Mouse (Mus musculus) kidney, postnatal 0 days (tissue): Measurements from ENCODE around the gene Gja3. TPM values are rescaled to one million over a fixed set of nuclear protein-coding genes. Genes with fewer than 3 reads are reported as not detected.

Source experiments
- ATAC-seq: fragments of 200-750 bp; cut with Nextera tagmentation; replicated peaks from 2 replicates; pipeline ENCODE4 v1.8.0; 2017; ENCODE audit warnings: low read depth, moderate number of reproducible peaks, moderate TSS enrichment, moderate library complexity; ENCODE audit not compliant: low FRiP score
- DNase-seq: peaks from one replicate; pipeline ENCODE4 v3.0.0-alpha.2; 2016; ENCODE audit warnings: low spot score
- H3K27ac ChIP-seq: fragments of 300-500 bp; sonication (generic); 2 replicates; pipeline ENCODE4 v1.5.1; 2014; ENCODE audit warnings: mild to moderate bottlenecking
- H3K27me3 ChIP-seq: fragments of 300-500 bp; sonication (generic); 2 replicates; pipeline ENCODE4 v1.6.1; 2014; ENCODE audit warnings: low read length, mixed read lengths; ENCODE audit not compliant: insufficient read depth
- H3K36me3 ChIP-seq: fragments of 300-500 bp; sonication (generic); 2 replicates; pipeline ENCODE4 v1.6.1; 2014; ENCODE audit warnings: low read length, mixed read lengths; ENCODE audit not compliant: insufficient read depth
- H3K4me1 ChIP-seq: fragments of 300-500 bp; sonication (generic); replicated peaks from 2 replicates; pipeline ENCODE4 v1.6.1; 2014; ENCODE audit warnings: antibody characterized with exemption, low read length, mixed read lengths; ENCODE audit not compliant: insufficient read depth
- H3K4me2 ChIP-seq: fragments of 300-500 bp; sonication (generic); 2 replicates; pipeline ENCODE4 v1.6.1; 2014; ENCODE audit warnings: mild to moderate bottlenecking, low read length, moderate library complexity, mixed read lengths
- H3K4me3 ChIP-seq: fragments of 300-500 bp; sonication (generic); replicated peaks from 2 replicates; pipeline ENCODE4 v1.5.1; 2014; ENCODE audit warnings: low read depth, low read length
- H3K9ac ChIP-seq: fragments of 300-500 bp; sonication (generic); 2 replicates; pipeline ENCODE4 v1.6.1; 2014; ENCODE audit warnings: low read depth, low read length
- H3K9me3 ChIP-seq: fragments of 300-500 bp; sonication (generic); replicated peaks from 2 replicates; pipeline ENCODE4 v1.6.1; 2016; ENCODE audit warnings: low read length, inconsistent platforms, mixed read lengths
- CTCF ChIP-seq: IDR thresholded peaks from 2 replicates; pipeline ENCODE4 v1.5.1; 2016; ENCODE audit warnings: antibody characterized with exemption, low read depth, mild to moderate bottlenecking, moderate library complexity
- WGBS: fragments of 180-500 bp; shearing (Covaris S2); extraction: QIAGEN DNeasy Blood & Tissue Kit; methylation state at CpG from one replicate; pipeline ENCODE4 v1.1.7; 2014; 5-methylcytosine and 5-hydroxymethylcytosine counted together
- polyA plus RNA-seq: library from polyadenylated mRNA; unstranded; fragments of >200 nt; fragmentation: Nextera tagmentation; extraction: Ambion mirVana; gene quantifications from 2 replicates; pipeline ENCODE4 v1.2.1, GENCODE M21; 2015

Gene Gja3
- 9.8 and 10.3 TPM in 2 replicates for polyA plus RNA-seq

DNA sequence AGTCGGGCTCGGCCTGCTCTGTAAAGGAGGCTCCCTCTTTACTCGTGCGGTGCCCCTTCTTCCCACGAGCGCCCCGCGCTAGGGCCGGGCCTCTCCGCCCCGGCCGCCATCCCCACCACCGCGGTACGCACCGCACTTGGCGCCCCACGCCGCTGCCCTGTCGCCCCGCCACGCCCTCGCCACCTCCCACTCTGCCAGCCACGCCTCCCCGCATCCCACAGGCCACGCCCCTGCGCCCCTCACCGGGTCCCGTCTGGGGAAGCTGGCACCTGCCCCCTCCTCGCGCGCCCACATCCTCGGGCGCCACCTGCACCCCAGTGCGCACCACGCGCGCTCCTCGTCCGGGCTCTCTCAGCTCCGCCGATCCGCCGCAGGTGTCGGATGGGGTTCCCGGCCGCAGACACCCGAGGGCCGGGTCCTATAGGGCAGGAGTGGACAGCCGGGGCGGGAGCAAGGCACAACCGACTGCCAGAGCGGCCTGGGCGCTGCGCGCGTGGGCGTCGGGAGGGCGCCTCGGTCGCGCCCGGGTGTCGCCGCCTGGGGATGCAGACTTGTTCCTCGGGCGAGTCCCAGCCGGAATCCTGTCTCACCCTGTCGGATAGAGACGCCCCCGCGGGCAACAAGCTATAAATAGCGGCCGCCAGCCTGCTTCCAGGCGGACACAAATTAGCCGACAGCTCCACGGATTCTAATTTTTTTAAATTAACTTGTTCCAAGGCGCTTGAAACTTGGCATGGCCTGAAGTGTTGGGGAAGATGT is at the start of gene Gja3:
Gja3 (minus strand) TSS at position 538 of the 759 bp plus-strand sequence.
- 0 out of 2 replicates have a peak within 1 kb of the TSS, but pooled peaks have one; percentile 6 for H3K27ac ChIP-seq
- H3K9me3 ChIP-seq: no peaks in the 10 kb centered on the region
- under 1% methylated on average over 79 of the region's 79 CpGs for WGBS
- peak; percentile 66 for ATAC-seq
- H3K36me3 ChIP-seq: no peaks in the 10 kb centered on the region
- no peak for DNase-seq
- peak within 1 kb of the TSS; percentile 92 for H3K4me2 ChIP-seq
- H3K4me3 ChIP-seq: peak within 1 kb of the TSS; percentile 51
- peak within 1 kb of the TSS; percentile 42; the same call in 1 of the 2 replicates for H3K9ac ChIP-seq
- no peak for TF ChIP-seq CTCF
- peaks cover 29% of the 10 kb centered on the region for H3K27me3 ChIP-seq
- H3K4me1 ChIP-seq: peaks cover 5% of the 10 kb centered on the region

DNA sequence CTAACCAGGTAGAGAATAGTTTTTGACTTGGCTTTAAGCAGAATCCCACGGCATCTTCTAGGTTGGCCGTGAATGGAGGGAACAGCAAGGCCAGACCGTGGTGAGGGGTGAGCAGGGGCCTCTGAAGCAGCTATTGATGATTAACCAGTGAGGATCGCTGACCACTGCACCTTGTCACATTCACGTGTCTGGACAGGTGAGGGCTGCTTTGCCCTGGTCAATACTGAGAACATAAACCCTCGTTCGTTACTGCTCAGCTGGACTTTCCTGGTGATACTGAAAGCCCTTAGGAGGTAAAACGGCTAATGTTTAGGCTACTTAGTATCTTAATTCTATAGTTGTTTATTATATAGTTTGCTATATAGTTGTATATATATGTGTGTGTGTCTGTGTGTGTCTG is 49.2 kb upstream of the Gja3 start:
- ATAC-seq (peak; percentile 43; the same call in 1 of the 2 replicates), DNase-seq (no peak)
- Histone ChIP-seq H3K4me1 (no peaks in the 10 kb centered on the region), H3K4me3 (no peak overlapping the region), H3K27me3 (peaks cover 22% of the 10 kb centered on the region), H3K9ac (no peak overlapping the region), H3K4me2 (no peak overlapping the region), H3K36me3 (no peaks in the 10 kb centered on the region), H3K27ac (no peak overlapping the region), H3K9me3 (no peaks in the 10 kb centered on the region)
- WGBS: 55% methylated on average over 8 of the region's 8 CpGs
- no peak for TF ChIP-seq CTCF

DNA sequence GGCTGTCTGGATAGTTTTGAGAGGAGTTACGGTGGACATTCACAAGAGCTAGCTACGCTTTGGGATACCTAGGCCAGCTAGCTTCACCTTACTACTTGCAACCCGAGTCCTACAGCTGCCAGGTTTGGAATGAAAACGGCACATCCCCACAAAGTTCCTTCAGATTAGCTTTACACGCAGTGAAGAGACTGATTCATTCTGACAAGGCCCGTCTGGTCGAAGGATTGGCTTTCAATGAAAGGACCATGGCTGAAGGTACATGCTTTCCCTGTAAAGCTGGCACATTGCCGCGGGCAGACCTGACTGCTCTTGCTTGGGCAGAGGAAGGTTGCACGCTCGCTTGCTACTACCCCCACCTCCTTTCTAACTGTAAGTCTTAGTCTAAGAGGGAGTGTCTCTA is 47.8 kb upstream of the Gja3 start:
- Histone ChIP-seq H3K4me3 (no peak overlapping the region), H3K4me2 (no peak overlapping the region), H3K27ac (no peak overlapping the region), H3K9ac (no peak overlapping the region), H3K36me3 (no peaks in the 10 kb centered on the region), H3K27me3 (peaks cover 22% of the 10 kb centered on the region), H3K4me1 (no peaks in the 10 kb centered on the region), H3K9me3 (no peaks in the 10 kb centered on the region)
- 38% methylated on average over 11 of the region's 11 CpGs for WGBS
- ATAC-seq: no peak
- TF ChIP-seq CTCF: no peak
- no peak for DNase-seq

DNA sequence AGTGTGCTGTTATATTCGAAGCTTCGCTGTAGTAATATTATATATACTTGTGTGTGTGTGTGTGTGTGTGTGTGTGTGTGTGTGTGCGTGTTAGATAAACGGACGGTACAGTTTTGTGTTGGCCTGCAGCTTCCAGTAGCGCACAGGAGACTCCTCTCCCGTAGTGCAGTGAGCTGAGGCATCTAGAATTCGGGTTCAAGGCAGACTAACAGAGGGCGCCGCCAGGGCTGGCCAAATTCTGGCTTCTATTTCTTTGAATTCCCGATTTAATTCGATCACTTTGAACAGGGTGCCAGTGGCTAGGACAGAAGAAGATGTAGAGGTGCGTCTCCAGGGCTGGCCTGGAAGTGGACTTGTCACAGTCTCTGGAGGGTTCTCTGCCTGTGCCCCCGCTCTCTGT is 47.2 kb upstream of the Gja3 start:
- TF ChIP-seq CTCF: no peak
- no peak for ATAC-seq
- H3K4me3 ChIP-seq: peak overlapping the region; percentile 65; the same call in 1 of the 2 replicates
- H3K9me3 ChIP-seq: no peaks in the 10 kb centered on the region
- H3K27ac ChIP-seq: no peak overlapping the region
- no peak for DNase-seq
- no peaks in the 10 kb centered on the region for H3K4me1 ChIP-seq
- no peak overlapping the region for H3K9ac ChIP-seq
- H3K27me3 ChIP-seq: peaks cover 22% of the 10 kb centered on the region
- H3K4me2 ChIP-seq: peak overlapping the region; percentile 100
- 12% methylated on average over 14 of the region's 14 CpGs for whole genome bisulfite sequencing
- no peaks in the 10 kb centered on the region for H3K36me3 ChIP-seq

DNA sequence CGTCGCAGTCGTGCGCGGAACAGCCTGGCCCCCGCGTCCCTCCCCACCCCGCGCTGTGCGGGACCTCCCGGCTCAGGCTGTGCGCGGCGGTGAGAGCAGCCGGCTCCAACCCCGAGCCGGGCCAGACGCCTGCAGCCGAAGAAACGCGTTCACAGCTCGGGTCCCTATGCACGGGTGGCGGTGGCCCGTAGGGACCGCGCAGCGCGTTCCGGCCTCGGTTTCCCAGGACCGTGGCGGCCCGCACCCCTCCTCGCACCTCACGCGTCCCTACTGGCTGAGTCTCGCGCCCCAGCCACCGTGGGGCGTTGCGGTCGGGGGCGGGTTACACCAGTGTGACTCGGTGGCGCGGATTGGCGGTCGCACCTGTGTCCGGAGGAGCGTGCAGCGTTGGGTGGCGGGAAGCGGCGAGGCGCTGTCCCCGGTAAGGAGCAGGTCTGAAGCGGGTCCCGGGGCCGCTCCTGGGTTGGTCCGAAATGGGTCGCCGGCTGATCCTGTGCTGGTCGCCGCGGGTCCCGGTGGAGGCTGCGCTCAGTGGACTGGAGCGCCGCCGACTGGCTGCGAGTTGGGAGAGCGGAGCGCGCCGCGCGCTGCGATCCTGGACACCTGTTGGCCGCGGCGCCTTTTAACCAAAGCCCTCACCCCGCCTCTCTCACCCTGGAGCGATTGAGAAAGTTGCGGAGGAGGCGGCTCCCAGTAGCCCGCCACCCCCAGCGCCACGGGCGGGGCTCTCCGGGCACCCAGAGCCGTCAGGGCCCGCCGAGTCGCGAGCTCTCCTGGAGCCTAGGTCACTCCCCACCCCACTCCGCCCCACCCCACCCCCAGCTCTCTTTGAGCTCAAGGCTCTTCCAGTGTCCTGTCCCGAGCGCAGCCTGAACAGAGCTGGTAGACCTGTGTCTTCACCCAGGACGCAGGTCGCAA is 46.5 kb upstream of the Gja3 start, which contains the start of gene Gjb2:
Gjb2 (minus strand) TSS at position 597 of the 918 bp plus-strand sequence.
- under 1% methylated on average over 101 of the region's 101 CpGs for WGBS
- peak; percentile 41 for DNase-seq
- ATAC-seq: peak; percentile 82

DNA sequence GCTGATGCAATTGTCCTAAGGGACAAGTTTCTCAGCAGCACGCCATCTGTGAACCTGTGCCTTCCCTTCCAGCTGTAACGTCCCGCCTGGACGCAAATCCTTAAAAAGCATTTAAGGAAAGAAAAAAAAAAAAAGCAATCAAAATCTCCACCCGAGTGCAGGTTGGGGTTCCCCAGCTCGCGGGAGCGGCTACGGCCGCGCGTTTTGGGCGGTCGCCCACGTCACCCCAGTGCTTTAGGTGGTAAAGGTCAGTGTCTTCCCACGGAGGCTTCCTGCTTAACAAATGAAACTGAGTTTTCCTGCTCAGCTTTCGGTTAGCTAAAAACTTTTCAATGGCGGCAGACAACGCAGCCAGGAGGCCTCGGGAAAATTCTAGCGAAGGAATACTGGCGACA is 45.8 kb upstream of the Gja3 start:
- Histone ChIP-seq H3K27ac (peak overlapping the region; percentile 60; the same call in 1 of the 2 replicates), H3K36me3 (no peaks in the 10 kb centered on the region), H3K27me3 (peaks cover 22% of the 10 kb centered on the region), H3K4me2 (peak overlapping the region; percentile 100), H3K9me3 (no peaks in the 10 kb centered on the region), H3K4me1 (no peaks in the 10 kb centered on the region), H3K4me3 (peak overlapping the region; percentile 65), H3K9ac (peak overlapping the region; percentile 67)
- no peak for TF ChIP-seq CTCF
- DNase-seq: no peak
- WGBS: 4% methylated on average over 22 of the region's 22 CpGs
- ATAC-seq: no peak

More for the DNA sequence above, 46.5 kb upstream of the Gja3 start, which contains the start of gene Gjb2:
- Histone ChIP-seq H3K4me2 (peak within 1 kb of the TSS; percentile 100), H3K9me3 (no peaks in the 10 kb centered on the region), H3K4me3 (peak within 1 kb of the TSS; percentile 65), H3K4me1 (no peaks in the 10 kb centered on the region), H3K36me3 (no peaks in the 10 kb centered on the region), H3K27ac (peak within 1 kb of the TSS; percentile 60; the same call in 1 of the 2 replicates), H3K9ac (peak within 1 kb of the TSS; percentile 67), H3K27me3 (peaks cover 22% of the 10 kb centered on the region)
- TF ChIP-seq CTCF: peak; percentile 39; the same call in 1 of the 2 replicates
